Mouse (Mus musculus) kidney, embryonic 14.5 days (tissue): Measurements from ENCODE around the gene Map2k5. TPM values are rescaled to one million over a fixed set of nuclear protein-coding genes. Genes with fewer than 3 reads are reported as not detected.

Experiments used
- ATAC-seq: fragments of 200-750 bp; cut with Nextera tagmentation; 2 replicates; pipeline ENCODE4 v1.8.0; 2017; ENCODE audit warnings: moderate number of reproducible peaks, mild to moderate bottlenecking, moderate TSS enrichment, moderate library complexity; ENCODE audit not compliant: low FRiP score, low TSS enrichment
- H3K27ac ChIP-seq: fragments of 300-500 bp; sonication (generic); 2 replicates; pipeline ENCODE4 v1.5.1; 2014; ENCODE audit warnings: low read depth, mild to moderate bottlenecking, low read length, moderate library complexity, mixed read lengths
- H3K27me3 ChIP-seq: fragments of 300-500 bp; sonication (generic); 2 replicates; pipeline ENCODE4 v1.6.1; 2014; ENCODE audit warnings: mild to moderate bottlenecking, low read length; ENCODE audit not compliant: control insufficient read depth, insufficient read depth
- H3K36me3 ChIP-seq: fragments of 300-500 bp; sonication (generic); 2 replicates; pipeline ENCODE4 v1.6.1; 2014; ENCODE audit warnings: low read length, mixed read lengths; ENCODE audit not compliant: control insufficient read depth, insufficient read depth
- H3K4me1 ChIP-seq: fragments of 300-500 bp; sonication (generic); 2 replicates; pipeline ENCODE4 v1.6.1; 2014; ENCODE audit warnings: low read length, mixed read lengths; ENCODE audit not compliant: control insufficient read depth, insufficient read depth
- H3K4me2 ChIP-seq: fragments of 300-500 bp; sonication (generic); replicated peaks from 2 replicates; pipeline ENCODE4 v1.6.1; 2014; ENCODE audit warnings: low read depth, mild to moderate bottlenecking, low read length
- H3K4me3 ChIP-seq: fragments of 300-500 bp; sonication (generic); 2 replicates; pipeline ENCODE4 v1.5.1; 2014; ENCODE audit warnings: mild to moderate bottlenecking, low read length
- H3K9ac ChIP-seq: fragments of 300-500 bp; sonication (generic); 2 replicates; pipeline ENCODE4 v1.6.1; 2014; ENCODE audit warnings: low read depth, mild to moderate bottlenecking, low read length, moderate library complexity
- H3K9me3 ChIP-seq: fragments of 300-500 bp; sonication (generic); 2 replicates; pipeline ENCODE4 v1.6.1; 2016; ENCODE audit warnings: low read length; ENCODE audit not compliant: control insufficient read depth
- WGBS: fragments of 180-500 bp; shearing (Covaris S2); extraction: QIAGEN DNeasy Blood & Tissue Kit; methylation state at CpG from one replicate; pipeline ENCODE4 v1.1.7; 2014; 5-methylcytosine and 5-hydroxymethylcytosine counted together
- polyA plus RNA-seq: library from polyadenylated mRNA; unstranded; fragments of >200 nt; fragmentation: Nextera tagmentation; extraction: Ambion mirVana; gene quantifications from 2 replicates; pipeline ENCODE4 v1.2.1, GENCODE M21; 2014

The Map2k5 gene
- polyA plus RNA-seq, 1 experiment from 2014 or later, result 40.3 TPM

- no peak overlapping the region for H3K27ac ChIP-seq
- ATAC-seq, result no peak
- peak overlapping the region; percentile 23 for H3K4me3 ChIP-seq
- H3K9me3 ChIP-seq, result no peaks in the 10 kb centered on the region
- H3K27me3 ChIP-seq, result peaks cover 99% of the 10 kb centered on the region
- H3K36me3 ChIP-seq, result no peaks in the 10 kb centered on the region
- H3K4me1 ChIP-seq, result peaks cover 28% of the 10 kb centered on the region
- 1% methylated on average over 46 of the region's 46 CpGs for WGBS
- no peak overlapping the region for H3K9ac ChIP-seq
- H3K4me2 ChIP-seq, result peak overlapping the region; percentile 3; the same call in 1 of the 2 replicates
Measured at GRCm38 (mm10) chr9:63146126-63146855, 231.4 kb downstream of the Map2k5 start.

- H3K36me3 ChIP-seq, result no peaks in the 10 kb centered on the region
- WGBS, result 1% methylated on average over 71 of the region's 73 CpGs
- H3K27me3 ChIP-seq, result peaks cover 100% of the 10 kb centered on the region
- H3K4me2 ChIP-seq, result no peak overlapping the region
- H3K9ac ChIP-seq, result no peak overlapping the region
- no peaks in the 10 kb centered on the region for H3K9me3 ChIP-seq
- no peak for ATAC-seq
- H3K27ac ChIP-seq, result no peak overlapping the region
- peaks cover 28% of the 10 kb centered on the region for H3K4me1 ChIP-seq
- H3K4me3 ChIP-seq, result peak overlapping the region; percentile 23; the same call in 1 of the 2 replicates
Measured at GRCm38 (mm10) chr9:63145249-63146125, 232.2 kb downstream of the Map2k5 start.

- 2% methylated on average over 75 of the region's 80 CpGs for WGBS
- H3K4me1 ChIP-seq, result peaks cover 28% of the 10 kb centered on the region
- H3K4me2 ChIP-seq, result no peak overlapping the region
- no peaks in the 10 kb centered on the region for H3K36me3 ChIP-seq
- no peak overlapping the region for H3K9ac ChIP-seq
- H3K27me3 ChIP-seq, result peaks cover 100% of the 10 kb centered on the region
- H3K9me3 ChIP-seq, result no peaks in the 10 kb centered on the region
- peak overlapping the region; percentile 14; the same call in 1 of the 2 replicates for H3K4me3 ChIP-seq
- no peak for ATAC-seq
- H3K27ac ChIP-seq, result no peak overlapping the region
Measured at GRCm38 (mm10) chr9:63144502-63145248, 233.0 kb downstream of the Map2k5 start.

- no peaks in the 10 kb centered on the region for H3K36me3 ChIP-seq
- no peak overlapping the region for H3K4me2 ChIP-seq
- H3K9me3 ChIP-seq, result no peaks in the 10 kb centered on the region
- H3K4me1 ChIP-seq, result peaks cover 24% of the 10 kb centered on the region
- H3K9ac ChIP-seq, result no peak overlapping the region
- H3K27ac ChIP-seq, result no peak overlapping the region
- 2% methylated on average over 47 of the region's 47 CpGs for WGBS
- ATAC-seq, result no peak
- peaks cover 100% of the 10 kb centered on the region for H3K27me3 ChIP-seq
- peak overlapping the region; percentile 14 for H3K4me3 ChIP-seq
Measured at GRCm38 (mm10) chr9:63143641-63144501, 233.8 kb downstream of the Map2k5 start.

- no peaks in the 10 kb centered on the region for H3K36me3 ChIP-seq
- H3K4me3 ChIP-seq, result no peak overlapping the region; the same call in 1 of the 2 replicates
- H3K9ac ChIP-seq, result no peak overlapping the region
- H3K27ac ChIP-seq, result no peak overlapping the region
- peaks cover 23% of the 10 kb centered on the region for H3K4me1 ChIP-seq
- under 1% methylated on average over 25 of the region's 25 CpGs for WGBS
- no peaks in the 10 kb centered on the region for H3K9me3 ChIP-seq
- peaks cover 100% of the 10 kb centered on the region for H3K27me3 ChIP-seq
- no peak for ATAC-seq
- no peak overlapping the region for H3K4me2 ChIP-seq
Measured at GRCm38 (mm10) chr9:63143227-63143626, 234.5 kb downstream of the Map2k5 start.

- Histone ChIP-seq H3K9me3 (no peaks in the 10 kb centered on the region), H3K4me3 (peak overlapping the region; percentile 21), H3K4me2 (peak overlapping the region; percentile 15; the same call in 1 of the 2 replicates), H3K27me3 (peaks cover 100% of the 10 kb centered on the region), H3K4me1 (peaks cover 23% of the 10 kb centered on the region), H3K27ac (no peak overlapping the region), H3K36me3 (no peaks in the 10 kb centered on the region), H3K9ac (no peak overlapping the region)
- no peak for ATAC-seq
- 1% methylated on average over 42 of the region's 42 CpGs for WGBS
Measured at GRCm38 (mm10) chr9:63142335-63143036, 235.2 kb downstream of the Map2k5 start.

- Histone ChIP-seq H3K27me3 (peaks cover 100% of the 10 kb centered on the region), H3K9ac (no peak overlapping the region), H3K36me3 (no peaks in the 10 kb centered on the region), H3K9me3 (no peaks in the 10 kb centered on the region), H3K27ac (no peak overlapping the region), H3K4me3 (peak overlapping the region; percentile 21), H3K4me2 (peak overlapping the region; percentile 15; the same call in 1 of the 2 replicates), H3K4me1 (peaks cover 20% of the 10 kb centered on the region)
- ATAC-seq, result no peak
- 1% methylated on average over 24 of the region's 24 CpGs for WGBS
Measured at GRCm38 (mm10) chr9:63141641-63142334, 235.9 kb downstream of the Map2k5 start.
